Mouse (Mus musculus) midbrain, postnatal 0 days (tissue): ENCODE data around the gene Mettl7a2. TPM values are rescaled to one million over a fixed set of nuclear protein-coding genes. Genes with fewer than 3 reads are reported as not detected.
"Not testable (repeated sequence)": the region's sequence is repeated elsewhere in the genome, so short reads cannot be mapped to it uniquely, and the experiment has no call there.

Experiments
- ATAC-seq: fragments of 200-750 bp; cut with Nextera tagmentation; 2 replicates; pipeline ENCODE4 v1.8.0; 2017; ENCODE audit warnings: moderate number of reproducible peaks, mild to moderate bottlenecking, moderate TSS enrichment, moderate library complexity; ENCODE audit not compliant: low FRiP score
- DNase-seq: peaks from one replicate; pipeline ENCODE4 v3.0.0-alpha.2; 2015; ENCODE audit warnings: low spot score
- H3K27ac ChIP-seq: fragments of 300-500 bp; sonication (generic); 2 replicates; pipeline ENCODE4 v1.5.1; 2014; ENCODE audit warnings: low read depth, mild to moderate bottlenecking, low read length, mixed read lengths
- H3K27me3 ChIP-seq: fragments of 300-500 bp; sonication (generic); 2 replicates; pipeline ENCODE4 v1.6.1; 2014; ENCODE audit warnings: low read length, control low read depth, mixed read lengths; ENCODE audit not compliant: insufficient read depth
- H3K36me3 ChIP-seq: fragments of 300-500 bp; sonication (generic); 2 replicates; pipeline ENCODE4 v1.6.1; 2014; ENCODE audit warnings: low read length, control low read depth, mixed read lengths; ENCODE audit not compliant: insufficient read depth
- H3K4me1 ChIP-seq: fragments of 300-500 bp; sonication (generic); 2 replicates; pipeline ENCODE4 v1.6.1; 2014; ENCODE audit warnings: mild to moderate bottlenecking, control low read depth, antibody characterized with exemption, low read length, mixed read lengths; ENCODE audit not compliant: insufficient read depth
- H3K4me2 ChIP-seq: fragments of 300-500 bp; sonication (generic); 2 replicates; pipeline ENCODE4 v1.6.1; 2014; ENCODE audit warnings: low read depth, mild to moderate bottlenecking, low read length, mixed read lengths; ENCODE audit not compliant: poor library complexity, severe bottlenecking
- H3K4me3 ChIP-seq: fragments of 300-500 bp; sonication (generic); 2 replicates; pipeline ENCODE4 v1.5.1; 2014; ENCODE audit warnings: low read depth, mild to moderate bottlenecking, low read length, moderate library complexity
- H3K9ac ChIP-seq: fragments of 300-500 bp; sonication (generic); replicated peaks from 2 replicates; pipeline ENCODE4 v1.6.1; 2014; ENCODE audit warnings: mild to moderate bottlenecking, low read length, moderate library complexity, mixed read lengths; ENCODE audit not compliant: poor library complexity, severe bottlenecking
- H3K9me3 ChIP-seq: fragments of 300-500 bp; sonication (generic); 2 replicates; pipeline ENCODE4 v1.6.1; 2016; ENCODE audit warnings: low read length, control low read depth
- CTCF ChIP-seq: IDR thresholded peaks from 2 replicates; pipeline ENCODE4 v1.5.1; 2016; ENCODE audit warnings: antibody characterized with exemption, mild to moderate bottlenecking
- WGBS: fragments of 180-500 bp; shearing (Covaris S2); extraction: QIAGEN DNeasy Blood & Tissue Kit; methylation state at CpG from one replicate; pipeline ENCODE4 v1.1.7; 2014; 5-methylcytosine and 5-hydroxymethylcytosine counted together
- polyA plus RNA-seq: library from polyadenylated mRNA; unstranded; fragments of >200 nt; fragmentation: Nextera tagmentation; extraction: Ambion mirVana; gene quantifications from 2 replicates; pipeline ENCODE4 v1.2.1, GENCODE M21; 2015
- total RNA-seq: library from RNA; depleted of rRNA; stranded (reverse); fragments of >200 nt; gene quantifications from 2 replicates; pipeline ENCODE4 v1.2.3, GENCODE M21; 2014

The Mettl7a2 gene
- total and polyA plus RNA-seq, 2 experiments from 2014 or later, result not detected

DNA sequence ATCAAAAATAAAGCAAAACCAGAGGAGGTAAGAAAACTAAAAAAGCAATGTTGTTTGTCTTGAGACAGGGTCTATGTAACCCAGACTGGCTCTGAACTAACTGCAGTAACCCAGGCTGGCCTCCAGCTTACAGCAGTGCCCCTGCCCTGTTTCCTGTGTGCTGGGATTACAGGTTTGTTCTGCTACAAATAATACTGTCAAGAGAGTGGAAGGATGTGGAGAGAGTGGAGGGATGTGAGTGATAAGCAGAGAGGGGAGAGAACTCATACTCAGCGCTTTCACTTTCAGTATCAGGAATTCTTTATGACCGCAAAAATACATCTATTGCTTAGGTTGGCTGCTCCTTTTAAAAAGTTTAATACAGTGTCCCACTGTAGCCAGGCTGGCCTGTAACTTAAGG is 40.7 kb upstream of the Mettl7a2 start:
- H3K9me3 ChIP-seq, result no peaks in the 10 kb centered on the region
- H3K4me1 ChIP-seq, result no peaks in the 10 kb centered on the region
- no peak overlapping the region for H3K9ac ChIP-seq
- H3K4me2 ChIP-seq, result no peak overlapping the region
- no peak overlapping the region for H3K4me3 ChIP-seq
- DNase-seq (no peak), ATAC-seq (no peak)
- TF ChIP-seq CTCF, result no peak
- WGBS, result 89% methylated on average over 2 of the region's 2 CpGs
- no peak overlapping the region for H3K27ac ChIP-seq
- H3K27me3 ChIP-seq, result no peaks in the 10 kb centered on the region
- no peaks in the 10 kb centered on the region for H3K36me3 ChIP-seq

DNA sequence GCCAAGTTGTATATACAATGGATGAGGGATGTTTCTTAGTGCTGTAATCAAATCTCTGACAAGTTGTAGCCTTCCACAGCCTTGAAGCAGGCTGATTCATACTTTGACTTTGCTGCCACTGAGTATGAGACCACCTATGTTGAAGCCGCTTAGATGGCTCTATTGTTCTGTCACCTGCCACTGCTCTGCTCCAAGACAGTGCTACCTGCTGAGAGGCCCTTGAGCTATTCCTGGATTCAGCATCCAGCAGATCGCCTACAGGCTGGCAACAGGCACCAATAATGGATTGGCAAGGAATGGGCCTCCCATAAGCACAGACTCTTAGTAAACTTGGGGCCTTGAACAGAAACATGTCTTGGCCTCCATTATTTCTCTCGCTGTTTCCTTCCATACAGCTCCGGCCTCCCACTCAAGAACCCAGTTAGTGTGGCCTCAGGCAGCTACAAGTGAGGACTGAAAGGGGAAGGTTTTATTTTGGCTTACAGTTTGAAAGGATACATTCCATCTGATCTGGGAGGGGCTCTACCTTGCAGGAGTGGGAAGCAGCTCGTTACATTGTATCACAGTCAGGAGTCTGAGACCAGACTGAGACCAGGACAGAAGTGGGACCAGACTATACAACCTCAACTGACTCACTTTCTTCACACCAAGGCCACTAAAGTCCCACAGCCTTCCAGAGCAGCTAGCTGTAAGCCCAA is 38.4 kb upstream of the Mettl7a2 start:
- Histone ChIP-seq H3K4me1 (no peaks in the 10 kb centered on the region), H3K4me2 (no peak overlapping the region), H3K36me3 (no peaks in the 10 kb centered on the region), H3K9ac (no peak overlapping the region), H3K9me3 (no peaks in the 10 kb centered on the region), H3K4me3 (no peak overlapping the region), H3K27me3 (no peaks in the 10 kb centered on the region), H3K27ac (no peak overlapping the region)
- DNase-seq (no peak), ATAC-seq (no peak)
- TF ChIP-seq CTCF, result no peak
- WGBS, result 88% methylated on average over 5 of the region's 5 CpGs

DNA sequence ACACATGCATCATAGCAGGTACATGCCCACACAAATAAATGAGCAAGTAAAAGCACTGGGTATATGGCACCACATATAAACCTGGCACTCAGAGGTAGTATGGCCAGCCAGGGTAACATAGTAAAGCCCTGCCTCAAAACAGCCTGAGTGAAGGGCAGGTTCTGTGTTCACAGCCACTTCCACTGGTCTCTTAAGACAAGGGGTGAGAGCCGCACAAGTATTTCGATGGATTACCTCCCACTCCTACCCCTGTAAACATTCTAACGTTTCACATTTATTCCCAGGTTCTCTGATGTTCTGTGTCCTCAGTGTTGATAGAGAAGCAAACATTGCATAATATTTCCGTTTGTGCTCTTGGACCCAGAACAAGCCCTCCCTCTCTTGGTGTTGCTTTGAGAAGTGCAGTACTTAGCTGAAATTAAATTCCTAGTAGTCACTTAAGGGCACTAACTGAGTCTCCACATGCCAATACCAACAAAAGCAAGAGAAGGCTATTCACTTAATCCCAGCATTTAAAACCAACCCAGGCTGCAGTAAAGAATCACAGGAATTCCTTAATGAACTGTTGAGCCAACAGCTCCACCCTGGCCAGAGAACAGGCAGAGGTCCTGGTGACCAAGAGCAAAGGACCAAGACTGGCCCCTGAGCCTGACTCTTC is 34.9 kb upstream of the Mettl7a2 start:
- not testable (repeated sequence) for DNase-seq, H3K27me3 ChIP-seq, H3K36me3 ChIP-seq, ATAC-seq, H3K9ac ChIP-seq, H3K4me1 ChIP-seq, H3K27ac ChIP-seq, H3K4me3 ChIP-seq, H3K4me2 ChIP-seq, H3K9me3 ChIP-seq
- WGBS, result 72% methylated on average over 4 of the region's 4 CpGs

DNA sequence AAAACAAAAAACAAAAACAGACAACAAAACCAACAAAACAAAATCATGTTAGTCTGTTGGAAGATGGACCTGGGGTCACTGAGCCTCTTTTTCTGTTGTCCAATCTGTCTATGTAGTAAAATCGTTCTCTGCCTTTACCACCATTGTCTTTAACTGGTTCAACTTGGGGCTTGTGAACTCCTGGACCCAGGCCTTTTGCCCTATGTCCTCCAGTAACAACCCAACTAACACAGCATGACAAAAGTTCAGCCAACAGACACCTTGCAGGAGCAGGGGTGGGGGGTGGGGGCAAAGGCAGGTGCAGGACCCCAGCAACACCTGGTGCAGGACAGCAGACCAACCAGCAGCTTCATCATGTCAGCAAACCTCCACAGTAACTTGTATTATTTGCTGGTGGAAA is 33.1 kb upstream of the Mettl7a2 start:
- Histone ChIP-seq H3K4me3 (no peak overlapping the region), H3K4me1 (no peaks in the 10 kb centered on the region), H3K9me3 (no peaks in the 10 kb centered on the region), H3K36me3 (no peaks in the 10 kb centered on the region), H3K9ac (no peak overlapping the region), H3K27ac (no peak overlapping the region), H3K4me2 (no peak overlapping the region), H3K27me3 (no peaks in the 10 kb centered on the region)
- no peak for DNase-seq
- WGBS, result 95% methylated on average over 1 of the region's 1 CpGs
- TF ChIP-seq CTCF, result no peak
- ATAC-seq, result no peak

DNA sequence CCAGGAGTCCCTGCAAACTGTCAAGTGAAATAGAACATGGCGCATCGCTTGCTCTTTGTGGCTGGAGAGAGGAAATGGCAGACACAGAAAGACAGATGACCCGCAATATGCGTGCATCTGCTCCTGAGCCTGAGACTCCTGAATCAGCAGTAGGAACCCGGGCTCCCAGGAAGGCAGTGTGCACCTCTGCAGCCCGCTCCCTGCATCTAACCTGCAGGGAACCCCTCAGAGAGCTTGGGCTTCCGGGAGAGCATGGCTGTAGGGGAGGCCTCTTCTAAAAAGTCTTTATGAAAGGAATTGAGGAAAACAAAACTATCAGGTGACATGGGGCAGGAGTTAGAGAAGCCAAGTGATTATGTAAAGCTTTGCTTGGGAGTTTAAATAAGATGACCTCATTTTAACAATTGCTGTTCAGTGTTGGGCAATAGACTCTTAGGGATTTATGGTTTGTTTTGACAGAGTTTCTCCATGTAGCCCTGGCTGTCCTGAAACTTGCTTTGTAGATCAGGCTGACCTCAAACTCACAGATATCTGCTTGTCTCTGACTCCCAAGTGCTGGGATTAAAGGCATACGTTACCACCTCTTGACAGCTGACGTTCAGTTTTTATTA is 32.6 kb upstream of the Mettl7a2 start:
- H3K4me1 ChIP-seq, result no peaks in the 10 kb centered on the region
- no peak overlapping the region for H3K9ac ChIP-seq
- H3K36me3 ChIP-seq, result no peaks in the 10 kb centered on the region
- no peak for TF ChIP-seq CTCF
- WGBS, result 78% methylated on average over 9 of the region's 9 CpGs
- H3K4me3 ChIP-seq, result no peak overlapping the region
- ATAC-seq (no peak), DNase-seq (peak; percentile 5)
- no peaks in the 10 kb centered on the region for H3K9me3 ChIP-seq
- H3K27me3 ChIP-seq, result no peaks in the 10 kb centered on the region
- H3K27ac ChIP-seq, result no peak overlapping the region
- no peak overlapping the region for H3K4me2 ChIP-seq

DNA sequence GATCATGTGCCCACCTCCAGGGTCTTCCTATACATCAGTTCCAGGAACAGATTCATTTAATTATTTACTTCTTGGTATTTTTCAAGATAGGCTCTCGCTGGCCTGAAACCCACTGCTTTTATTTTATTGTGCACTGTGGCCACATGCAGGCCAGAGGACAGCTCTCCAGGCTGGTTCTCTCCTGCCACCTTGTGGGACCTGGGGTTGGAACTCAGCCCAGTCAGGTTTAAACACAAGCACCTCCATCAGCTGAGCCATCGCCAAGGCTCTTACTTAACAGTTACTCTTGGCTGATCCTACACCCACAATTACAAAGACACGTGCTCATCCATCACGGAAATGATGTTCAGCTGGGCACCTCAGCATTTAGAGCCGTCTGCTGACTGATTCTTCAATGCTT is 31.9 kb upstream of the Mettl7a2 start:
- no peaks in the 10 kb centered on the region for H3K27me3 ChIP-seq
- no peak overlapping the region for H3K27ac ChIP-seq
- H3K9me3 ChIP-seq, result no peaks in the 10 kb centered on the region
- H3K4me3 ChIP-seq, result no peak overlapping the region
- no peak for ATAC-seq
- no peak overlapping the region for H3K4me2 ChIP-seq
- H3K9ac ChIP-seq, result no peak overlapping the region
- 60% methylated on average over 5 of the region's 5 CpGs for WGBS
- H3K4me1 ChIP-seq, result no peaks in the 10 kb centered on the region
- no peaks in the 10 kb centered on the region for H3K36me3 ChIP-seq
- peak; percentile 32 for DNase-seq
- TF ChIP-seq CTCF, result peak; percentile 52
